Mouse (Mus musculus) central nervous system, embryonic 18 days (tissue): ENCODE measurements around the gene Pepd. TPM values are rescaled to one million over a fixed set of nuclear protein-coding genes. Genes with fewer than 3 reads are reported as not detected.

Source experiments
- polyA plus RNA-seq: library from polyadenylated mRNA; depleted of rRNA; stranded (reverse); fragments of >200 nt; gene quantifications from 2 replicates; pipeline ENCODE4 v1.2.3, GENCODE M21; 2012; rRNA removed

Gene Pepd
- polyA plus RNA-seq = 42.4 and 49.8 TPM in 2 replicates

DNA sequence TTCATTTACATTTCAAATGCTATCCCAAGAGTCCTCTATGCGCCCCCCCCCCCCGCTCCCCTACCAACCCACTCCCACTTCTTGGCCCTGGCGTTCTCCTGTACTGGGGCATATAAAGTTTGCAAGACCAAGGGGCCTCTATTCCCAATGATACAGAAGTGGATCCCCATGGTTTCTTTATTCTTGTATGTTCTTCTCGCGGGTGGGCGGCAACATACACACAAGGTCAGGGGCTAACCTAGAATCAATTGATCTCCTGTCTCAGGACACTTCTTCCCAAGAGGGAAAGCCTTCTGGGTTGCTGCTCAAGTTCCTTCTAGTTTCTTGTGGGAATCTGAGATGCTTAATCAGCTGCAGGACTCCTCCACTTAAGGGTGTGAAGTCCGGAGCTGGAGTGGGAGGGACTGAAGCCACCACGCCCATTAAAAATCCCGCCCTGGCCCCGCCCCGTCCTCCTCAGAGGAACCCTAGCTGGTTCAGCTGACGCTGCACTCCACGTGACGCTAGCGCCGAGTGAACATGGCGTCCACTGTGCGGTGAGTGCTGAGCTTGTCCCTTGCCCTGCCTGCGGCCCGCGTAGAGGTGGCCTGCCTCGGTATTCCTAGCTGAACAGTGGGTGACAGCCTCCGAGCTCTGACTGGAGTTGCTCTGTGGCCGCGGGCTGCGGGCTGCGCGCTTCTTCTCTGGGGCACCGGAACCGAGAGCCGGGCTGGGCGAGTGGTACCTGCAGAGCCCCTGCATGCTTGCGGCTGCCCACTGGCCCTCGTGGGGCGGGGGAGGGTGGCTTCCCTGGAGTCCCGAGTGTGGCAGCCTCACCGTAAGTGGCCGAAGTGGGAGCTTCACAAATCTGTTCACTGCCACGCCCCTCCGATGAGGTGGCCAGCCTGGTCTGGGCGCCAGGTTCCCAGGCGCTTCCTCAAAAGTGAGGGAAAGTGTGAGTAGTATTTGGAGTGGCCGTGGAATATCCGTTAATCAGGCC is at the start of gene Pepd:
Pepd (plus strand) TSS at position 461 of the 979 bp plus-strand sequence.

GRCm38 (mm10) chr7:35056436-35056864 is 144.3 kb downstream of the Pepd start, which contains the start of gene Cebpg:
Gene Cebpg, minus strand, starts transcription at chr7:35056573.

Other genes with a start within 250 kb of the Pepd start
- 8.4 and 10.2 TPM in 2 replicates for gene Chst8, start 99.7 kb upstream of the Pepd start, polyA plus RNA-seq
- gene Cebpg, start 144.2 kb downstream of the Pepd start, polyA plus RNA-seq = 24.6 and 27.2 TPM in 2 replicates
- gene Cebpa, start 206.9 kb downstream of the Pepd start, polyA plus RNA-seq = 1.9 and 2.3 TPM in 2 replicates